ENCODE assay signal across 10 mouse cellular contexts in genomic region chr12:9002038-9002648, GRCm38 (mm10). TPM values are rescaled to one million over a fixed set of nuclear protein-coding genes. Genes with fewer than 3 reads are reported as not detected.
DNase-seq lines count a peak whose midpoint lies in the region; ATAC-seq and TF ChIP-seq lines count a peak whose summit lies in the region.
"Had no signal": no experiment of that assay in that cellular context is flagged by ENCODE, and none has a peak within 500 bp of the region (broad histone marks: within the 10 kb centered on the region; RNA-seq: fewer than 3 reads in every experiment).

No protein-coding gene starts in this region.

- intact Hi-C loops in heart, postnatal 25 days (cut with DNase I): loop anchor here (1.0 to 10.0 kb wide), 4 partner anchors 113 to 361 kb away; no protein-coding TSS in a partner anchor

- WGBS in kidney, adult 2 months: 4% methylated on average over 5 of the region's 5 CpGs
- WGBS in kidney, embryonic 15.5 days: 16% methylated on average over 5 of the region's 5 CpGs

- H3K4me2 ChIP-seq in kidney, embryonic 15.5 days: no peak overlapping the region
- H3K4me2 ChIP-seq: lung, embryonic 15.5 days had no signal

- no peak for ATAC-seq in kidney, embryonic 15.5 days (replicated peaks; ENCODE audit: low FRiP score)

- peak; percentile 80 for DNase-seq in kidney, adult 2 months
- DNase-seq in brain, embryonic 18.5 days (ENCODE audit: low read depth, low spot score): peak; percentile 58
- DNase-seq in fat pad, adult 2 months (ENCODE audit: extremely low read depth, low read depth, low spot score): peak; percentile 33
- DNase-seq in heart, postnatal 25 days (ENCODE audit: low spot score): peak; percentile 24
- peak; percentile 45 for DNase-seq in layer of hippocampus, adult 9-10 months (ENCODE audit: low spot score)
- DNase-seq in mesoderm, embryonic 11.5 days (ENCODE audit: low read depth, low spot score): peak; percentile 86
- DNase-seq in skeletal muscle tissue, adult 2 months (ENCODE audit: low read depth, low spot score): peak; percentile 74

- H3K9me3 ChIP-seq in kidney, embryonic 15.5 days (replicated peaks): no peaks in the 10 kb centered on the region
- H3K9me3 ChIP-seq: lung, embryonic 15.5 days had no signal

- H3K4me3 ChIP-seq in kidney, adult 2 months (ENCODE audit: insufficient read depth, low read depth, low read length): no peak overlapping the region
- H3K4me3 ChIP-seq in kidney, embryonic 15.5 days (replicated peaks): no peak overlapping the region
- H3K4me3 ChIP-seq: lung, embryonic 15.5 days had no signal

- TF ChIP-seq CTCF in kidney, adult 2 months (conservative IDR thresholded peaks at IDR 0.05; ENCODE audit: insufficient read depth, insufficient read length, low read depth, low read length): peak; percentile 76

- no peak overlapping the region for H3K9ac ChIP-seq in kidney, embryonic 15.5 days
- H3K9ac ChIP-seq: lung, embryonic 15.5 days had no signal

- no peak overlapping the region for H3K27ac ChIP-seq in kidney, adult 2 months (ENCODE audit: insufficient read depth, low read depth, low read length)
- H3K27ac ChIP-seq in kidney, embryonic 15.5 days: no peak overlapping the region
- H3K27ac ChIP-seq: lung, embryonic 15.5 days had no signal

- no peaks in the 10 kb centered on the region for H3K27me3 ChIP-seq in kidney, adult 2 months (replicated peaks; ENCODE audit: control insufficient read depth, insufficient read depth, low read length)
- no peaks in the 10 kb centered on the region for H3K27me3 ChIP-seq in kidney, embryonic 15.5 days
- H3K27me3 ChIP-seq: lung, embryonic 15.5 days had no signal

- no peaks in the 10 kb centered on the region; the same call in 1 of the 2 replicates for H3K36me3 ChIP-seq in kidney, adult 2 months (ENCODE audit: control insufficient read depth, insufficient read depth, low read length)
- H3K36me3 ChIP-seq in kidney, embryonic 15.5 days: peaks cover 3% of the 10 kb centered on the region; the same call in 1 of the 2 replicates

- no peaks in the 10 kb centered on the region for H3K4me1 ChIP-seq in kidney, adult 2 months (ENCODE audit: control insufficient read depth, insufficient read depth, low read length)
- no peaks in the 10 kb centered on the region for H3K4me1 ChIP-seq in kidney, embryonic 15.5 days
- H3K4me1 ChIP-seq: lung, embryonic 15.5 days had no signal

- no peak for TF ChIP-seq POLR2A in kidney, adult 2 months (IDR thresholded peaks at IDR 0.05; ENCODE audit: low read depth, low read length)

RNA-seq across cellular contexts. Expression of gene Ttc32, which starts 27.7 kb away (rescaled TPM):
- 18.0 and 22.7 TPM in 2 replicates for polyA plus RNA-seq in kidney, adult 2 months (2012; rRNA removed)
- polyA plus RNA-seq in kidney, embryonic 15.5 days (2015; fragmentation: Nextera tagmentation; extraction: Ambion mirVana): 22.6 and 28.7 TPM in 2 replicates
- 10 to 100 TPM; 24.5 to 26.1 TPM for total RNA-seq in heart, postnatal 25 days (2021)

RNA-seq across cellular contexts. Expression of gene Wdr35, which starts 28.5 kb away (rescaled TPM):
- 5.3 and 6.0 TPM in 2 replicates for polyA plus RNA-seq in kidney, adult 2 months (2012; rRNA removed)
- polyA plus RNA-seq in kidney, embryonic 15.5 days (2015; fragmentation: Nextera tagmentation; extraction: Ambion mirVana): 18.1 and 19.5 TPM in 2 replicates
- 10 to 100 TPM; 12.6 to 12.9 TPM for total RNA-seq in heart, postnatal 25 days (2021)

RNA-seq across cellular contexts. Expression of gene Matn3, which starts 54.4 kb away (rescaled TPM):
- polyA plus RNA-seq in kidney, adult 2 months (2012; rRNA removed): not detected in 2 replicates
- polyA plus RNA-seq in kidney, embryonic 15.5 days (2015; fragmentation: Nextera tagmentation; extraction: Ambion mirVana): 0.27 and 0.60 TPM in 2 replicates
- total RNA-seq in heart, postnatal 25 days (2021): not detected
- total RNA-seq: adrenal gland, adult 18-20 months had no signal

Comparison
In these comparisons a context has a peak if more than half of its experiments do, and no peak if none do; other contexts are left out.
1. DNase-seq: peak in every context shown above with its lines; median percentile 86 in mesoderm, embryonic 11.5 days; 80 in kidney, adult 2 months; 74 in skeletal muscle tissue, adult 2 months; 58 in brain, embryonic 18.5 days; 45 in layer of hippocampus, adult 9-10 months; 33 in fat pad, adult 2 months; 24 in heart, postnatal 25 days.